Mouse (Mus musculus) CH12.LX (cell line): Measurements from ENCODE around the gene Hpf1. TPM values are rescaled to one million over a fixed set of nuclear protein-coding genes. Genes with fewer than 3 reads are reported as not detected.

ENCODE experiments used
- DNase-seq: peaks from one replicate; pipeline ENCODE4 v3.0.0-alpha.2; 2013; ENCODE audit errors: extremely low read depth
- H3K27ac ChIP-seq: 2 replicates; pipeline ENCODE4 v1.5.1; 2012; ENCODE audit warnings: low read depth, mild to moderate bottlenecking, control low read depth, moderate library complexity; ENCODE audit not compliant: insufficient read depth
- H3K27me3 ChIP-seq: replicated peaks from 2 replicates; pipeline ENCODE3; 2012; ENCODE audit warnings: inconsistent platforms
- H3K36me3 ChIP-seq, 2 experiments: replicated peaks in 1 of 2; 2 replicates each; pipeline versions ENCODE3 to v1.6.1; 2012; ENCODE audit warnings: inconsistent platforms in 1 of 2, low read length in 1 of 2, mild to moderate bottlenecking in 1 of 2, mixed read lengths in 1 of 2, moderate library complexity in 1 of 2; ENCODE audit not compliant: control insufficient read depth in 1 of 2, insufficient read depth in 1 of 2
- H3K4me1 ChIP-seq, 2 experiments: 2 replicates each; pipeline ENCODE4 v1.6.1; 2012; ENCODE audit warnings: inconsistent platforms in 1 of 2, moderate library complexity in 1 of 2; ENCODE audit not compliant: insufficient read depth in 2 of 2, control insufficient read depth in 1 of 2
- H3K4me2 ChIP-seq: 2 replicates; pipeline ENCODE4 v1.6.1; 2012; ENCODE audit warnings: low read depth, mild to moderate bottlenecking, control low read depth; ENCODE audit not compliant: poor library complexity, insufficient read depth, severe bottlenecking
- H3K4me3 ChIP-seq, 3 experiments: fragments of 150-350 bp in 1 of 3; sonication (generic) in 1 of 3; replicated peaks in 1 of 3; 2 replicates each; pipeline versions ENCODE3 to v1.5.1; 2011 to 2012; ENCODE audit warnings: low read depth in 2 of 3, low read length in 2 of 3, mild to moderate bottlenecking in 2 of 3, moderate library complexity in 2 of 3, control low read depth in 1 of 3, improper control_type of control experiment in 1 of 3, inconsistent platforms in 1 of 3, mixed read lengths in 1 of 3; ENCODE audit not compliant: poor library complexity in 1 of 3
- H3K79me2 ChIP-seq: replicated peaks from 2 replicates; pipeline ENCODE4 v1.6.1; 2012; ENCODE audit warnings: mild to moderate bottlenecking, moderate library complexity; ENCODE audit not compliant: control insufficient read depth, poor library complexity, insufficient read depth, severe bottlenecking; ENCODE audit errors: extremely low read depth
- H3K9ac ChIP-seq: 2 replicates; pipeline ENCODE4 v1.6.1; 2012; ENCODE audit warnings: low read depth, mild to moderate bottlenecking, control low read depth, moderate library complexity; ENCODE audit not compliant: insufficient read depth
- H3K9me3 ChIP-seq: replicated peaks from 2 replicates; pipeline ENCODE3; 2012; ENCODE audit warnings: low read length, inconsistent platforms, mixed read lengths
- BHLHE40 ChIP-seq: IDR thresholded peaks from 2 replicates; pipeline ENCODE4 v1.6.1; 2011; ENCODE audit warnings: mild to moderate bottlenecking, low read depth, low read length, improper control_type of control experiment
- CHD1 ChIP-seq: IDR thresholded peaks from 2 replicates; pipeline ENCODE4 v1.6.1; 2012; ENCODE audit warnings: low read depth, low read length, improper control_type of control experiment, inconsistent platforms
- CTCF ChIP-seq, 2 experiments: IDR thresholded peaks in 1 of 2; conservative IDR thresholded peaks in 1 of 2; 2 replicates each; pipeline ENCODE4 v1.5.1; 2011 to 2012; ENCODE audit warnings: low read depth in 2 of 2, low read length in 2 of 2, improper control_type of control experiment in 1 of 2, inconsistent platforms in 1 of 2, mild to moderate bottlenecking in 1 of 2, moderate library complexity in 1 of 2
- ETS1 ChIP-seq: conservative IDR thresholded peaks from 2 replicates; pipeline ENCODE4 v1.6.1; 2012; ENCODE audit warnings: low read depth, mild to moderate bottlenecking, inconsistent platforms, low read length, improper control_type of control experiment, moderate library complexity
- MEF2A ChIP-seq: IDR thresholded peaks from 2 replicates; pipeline ENCODE4 v1.6.1; 2014; ENCODE audit warnings: low read depth, mild to moderate bottlenecking, inconsistent platforms, low read length, improper control_type of control experiment, borderline replicate concordance
- MYC ChIP-seq: IDR thresholded peaks from 2 replicates; pipeline ENCODE4 v1.6.1; 2011; ENCODE audit warnings: low read depth, mild to moderate bottlenecking, improper control_type of control experiment, low read length
- RAD21 ChIP-seq: IDR thresholded peaks from 2 replicates; pipeline ENCODE4 v1.6.1; 2011; ENCODE audit warnings: low read depth, mild to moderate bottlenecking, low read length, improper control_type of control experiment, moderate library complexity
- RCOR1 ChIP-seq: conservative IDR thresholded peaks from 2 replicates; pipeline ENCODE4 v1.6.1; 2012; ENCODE audit warnings: low read depth, mild to moderate bottlenecking, inconsistent platforms, low read length, improper control_type of control experiment
- SMC3 ChIP-seq: IDR thresholded peaks from 2 replicates; pipeline ENCODE4 v1.6.1; 2011; ENCODE audit warnings: low read depth, low read length, improper control_type of control experiment
- TBP ChIP-seq: conservative IDR thresholded peaks from 2 replicates; pipeline ENCODE4 v1.6.1; 2011; ENCODE audit warnings: low read depth, low read length, improper control_type of control experiment
- TCF12 ChIP-seq: IDR thresholded peaks from 2 replicates; pipeline ENCODE4 v1.6.1; 2014; ENCODE audit warnings: low read depth, mild to moderate bottlenecking, inconsistent platforms, low read length, improper control_type of control experiment
- UBTF ChIP-seq: IDR thresholded peaks from 2 replicates; pipeline ENCODE4 v1.6.1; 2012; ENCODE audit warnings: low read depth, mild to moderate bottlenecking, inconsistent platforms, low read length, improper control_type of control experiment, moderate library complexity
- dilution Hi-C: fragments of 300-500 bp; cut with MboI; formaldehyde crosslinking; loops from 2 replicates; pipeline ENCODE4 v1.14.3; 2020; ENCODE audit warnings: low sequenced_read_pairs; ENCODE audit not compliant: extremely low pct_unique_long_range_greater_than_20kb, extremely low pct_ligation_motif_present
- in situ Hi-C: fragments of 300-500 bp; cut with MboI; formaldehyde crosslinking; loops from 3 replicates; pipeline ENCODE4 v1.14.3; 2019; ENCODE audit warnings: low sequenced_read_pairs, low pct_ligation_motif_present, low pct_unique_long_range_greater_than_20kb, mixed read lengths
- polyA plus RNA-seq: library from polyadenylated mRNA; unstranded; fragments of >175 nt; gene quantifications from 2 replicates; pipeline ENCODE4 v1.2.1, GENCODE M21; 2012; ENCODE audit warnings: low read depth; ENCODE audit not compliant: insufficient read length
- total RNA-seq, 2 experiments: library from RNA; depleted of rRNA; stranded (reverse); fragments of 300-350 nt in 1 of 2; fragments of >200 nt in 1 of 2; gene quantifications; 2 replicates each; pipeline ENCODE4 v1.2.3; 2012 to 2014

Gene Hpf1
- total and polyA plus RNA-seq, 3 experiments, result 76.1 to 132 (median 95.0) TPM

DNA sequence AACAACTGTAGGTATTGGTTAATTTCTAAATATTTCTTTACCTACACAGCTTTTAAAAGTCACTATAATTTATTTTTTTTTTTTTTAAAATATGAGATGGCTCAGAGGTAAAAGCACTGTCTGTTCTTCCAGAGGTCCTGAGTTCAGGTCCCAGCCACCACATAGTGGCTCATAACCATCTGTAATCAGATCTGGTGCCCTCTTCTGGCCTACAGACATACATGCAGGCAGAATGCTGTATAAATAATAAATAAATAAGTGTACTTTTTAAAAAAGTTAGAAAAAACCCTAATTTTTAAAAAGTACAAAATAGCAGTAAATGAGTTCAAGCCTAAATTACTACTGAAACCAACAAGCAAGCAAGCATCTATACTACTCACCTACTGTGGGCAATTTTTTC, 43.4 kb downstream of the Hpf1 start:
- Histone ChIP-seq H3K9ac (no peak overlapping the region), H3K9me3 (no peaks in the 10 kb centered on the region), H3K27me3 (no peaks in the 10 kb centered on the region), H3K36me3 (peaks cover 19 to 51% of the 10 kb centered on the region in 2 experiments), H3K4me1 (0 out of 4 replicates have a peak, but pooled peaks cover 0 to 4% of the 10 kb centered on the region in 2 experiments), H3K4me2 (no peak overlapping the region), H3K27ac (no peak overlapping the region), H3K79me2 (no peaks in the 10 kb centered on the region), H3K4me3 (no peak overlapping the region)
- peak; percentile 12 for TF ChIP-seq RAD21
- peak in 1 of 2 experiments; percentile 35; a peak in 2 of 4 replicates for TF ChIP-seq CTCF (conservative IDR thresholded peaks at IDR 0.05 in 1 of 2, IDR thresholded peaks at IDR 0.05 in 1 of 2; ENCODE audit: low read depth in 2 of 2, low read length in 2 of 2)
- no peak for TF ChIP-seq ETS1
- TF ChIP-seq SMC3, result peak; percentile 30
- no peak for TF ChIP-seq BHLHE40
- dilution Hi-C loops, result no loop called here
- DNase-seq, result no peak
- in situ Hi-C loops, result no loop called here

DNA sequence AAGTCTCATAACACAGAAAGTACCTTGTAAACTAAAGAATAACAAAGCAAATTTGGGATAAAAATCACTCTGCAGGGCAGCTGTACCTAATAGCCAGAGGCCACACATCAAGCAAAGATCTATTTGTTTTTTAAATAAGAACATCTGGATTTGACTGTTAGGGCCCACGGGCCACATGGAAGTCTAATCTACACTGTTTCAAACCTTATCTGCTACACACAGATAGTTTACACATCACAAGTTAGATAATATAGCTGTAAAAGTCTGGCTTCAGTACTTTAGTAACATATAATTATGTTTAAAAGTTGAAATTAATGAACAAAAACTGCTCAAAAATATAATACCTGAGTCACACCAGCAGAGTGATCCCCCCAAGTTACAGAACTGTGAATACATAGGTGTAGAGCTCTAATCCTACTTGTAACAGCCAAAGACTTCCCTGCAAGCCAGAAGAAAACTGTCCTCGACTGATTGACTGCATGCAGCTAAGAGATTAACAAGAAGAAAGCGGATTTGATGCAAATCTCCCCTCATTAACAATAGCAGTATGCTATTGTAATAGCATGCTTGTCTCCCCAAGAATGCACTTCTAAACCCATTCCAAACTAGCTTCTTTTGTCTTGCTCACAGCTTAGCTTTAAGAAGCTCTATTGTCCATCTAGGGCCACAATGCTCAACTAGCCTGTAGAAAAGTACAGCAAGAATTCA, 48.7 kb downstream of the Hpf1 start:
- DNase-seq, result no peak
- H3K9ac ChIP-seq, result no peak overlapping the region
- H3K27me3 ChIP-seq, result no peaks in the 10 kb centered on the region
- H3K79me2 ChIP-seq, result peaks cover 2% of the 10 kb centered on the region; the same call in 1 of the 2 replicates
- no peaks in the 10 kb centered on the region for H3K9me3 ChIP-seq
- H3K36me3 ChIP-seq, result peaks cover 8 to 33% of the 10 kb centered on the region in 2 experiments
- no peak overlapping the region for H3K4me2 ChIP-seq
- dilution Hi-C loops (no loop called here), in situ Hi-C loops (no loop called here)
- 0 out of 4 replicates have a peak, but pooled peaks cover 0 to 4% of the 10 kb centered on the region in 2 experiments for H3K4me1 ChIP-seq
- H3K4me3 ChIP-seq, result no peak overlapping the region
- no peak overlapping the region for H3K27ac ChIP-seq
- TF ChIP-seq TBP, result no peak
- no peak for TF ChIP-seq BHLHE40
- TF ChIP-seq, all 38 proteins: peak for 0

DNA sequence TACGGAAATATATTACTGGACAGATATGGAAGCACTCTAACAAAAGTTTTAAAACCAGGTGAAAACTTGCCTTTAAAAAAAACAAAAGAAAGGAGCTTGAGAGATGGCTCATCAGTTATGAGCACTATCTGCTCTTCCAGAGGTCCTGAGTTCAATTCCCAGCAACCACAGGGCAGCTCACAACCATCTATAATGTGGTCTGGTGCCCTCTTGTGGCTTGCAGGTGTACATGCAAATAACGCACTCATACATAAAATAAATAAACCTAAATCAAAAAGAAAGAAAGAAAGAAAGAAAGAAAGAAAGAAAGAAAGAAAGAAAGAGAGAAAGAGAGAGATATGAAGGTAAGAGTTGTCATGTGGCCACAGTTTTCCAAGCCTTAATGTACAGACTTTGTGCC, 52.6 kb downstream of the Hpf1 start:
- Histone ChIP-seq H3K4me1 (no peaks in the 10 kb centered on the region), H3K36me3 (peaks cover 0 to 14% of the 10 kb centered on the region in 2 experiments), H3K4me2 (no peak overlapping the region), H3K9ac (no peak overlapping the region), H3K27me3 (no peaks in the 10 kb centered on the region), H3K79me2 (peaks cover 9% of the 10 kb centered on the region), H3K4me3 (no peak overlapping the region), H3K27ac (no peak overlapping the region), H3K9me3 (no peaks in the 10 kb centered on the region)
- in situ Hi-C loops (no loop called here), dilution Hi-C loops (no loop called here)
- DNase-seq, result no peak
- TF ChIP-seq RCOR1, result no peak
- TF ChIP-seq MYC, result no peak
- TF ChIP-seq UBTF, result no peak
- TF ChIP-seq TCF12, result no peak
- TF ChIP-seq CHD1, result no peak
- TF ChIP-seq MEF2A, result no peak
- peak in 1 of 2 experiments; percentile 17; a peak in 1 of 4 replicates for TF ChIP-seq CTCF (conservative IDR thresholded peaks at IDR 0.05 in 1 of 2, IDR thresholded peaks at IDR 0.05 in 1 of 2; ENCODE audit: low read depth in 2 of 2, low read length in 2 of 2)
